Mouse (Mus musculus) heart, embryonic 14.5 days (tissue): ENCODE results near the gene Slc11a1. TPM values are rescaled to one million over a fixed set of nuclear protein-coding genes. Genes with fewer than 3 reads are reported as not detected.

Experiments used
- ATAC-seq: fragments of 200-750 bp; cut with Nextera tagmentation; 2 replicates; pipeline ENCODE4 v1.8.0; 2017; ENCODE audit warnings: low read depth, moderate TSS enrichment; ENCODE audit not compliant: insufficient number of reproducible peaks, insufficient read depth, low FRiP score
- H3K27ac ChIP-seq, 2 experiments: fragments of 200-500 bp in 1 of 2; fragments of 300-500 bp in 1 of 2; sonication (generic) in 1 of 2; replicated peaks in 1 of 2; 2 replicates each; pipeline ENCODE4 v1.5.1; 2012 to 2014; ENCODE audit warnings: low read depth in 2 of 2, low read length in 2 of 2, control low read depth in 1 of 2, mild to moderate bottlenecking in 1 of 2, mixed read lengths in 1 of 2; ENCODE audit not compliant: control insufficient read depth in 1 of 2, insufficient read depth in 1 of 2
- H3K27me3 ChIP-seq: fragments of 300-500 bp; sonication (generic); 2 replicates; pipeline ENCODE4 v1.6.1; 2014; ENCODE audit warnings: mild to moderate bottlenecking, low read length, control low read depth; ENCODE audit not compliant: control insufficient read depth, insufficient read depth
- H3K36me3 ChIP-seq: fragments of 300-500 bp; sonication (generic); 2 replicates; pipeline ENCODE4 v1.6.1; 2014; ENCODE audit warnings: mild to moderate bottlenecking, control low read depth, low read length, mixed read lengths; ENCODE audit not compliant: control insufficient read depth, insufficient read depth
- H3K4me1 ChIP-seq, 2 experiments: fragments of 200-500 bp in 1 of 2; fragments of 300-500 bp in 1 of 2; sonication (generic) in 1 of 2; 2 replicates each; pipeline ENCODE4 v1.6.1; 2012 to 2014; ENCODE audit warnings: low read length in 2 of 2, control low read depth in 1 of 2, mixed read lengths in 1 of 2; ENCODE audit not compliant: control insufficient read depth in 2 of 2, insufficient read depth in 2 of 2
- H3K4me2 ChIP-seq: fragments of 300-500 bp; sonication (generic); 2 replicates; pipeline ENCODE4 v1.6.1; 2014; ENCODE audit warnings: mild to moderate bottlenecking, low read length
- H3K4me3 ChIP-seq, 2 experiments: fragments of 200-500 bp in 1 of 2; fragments of 300-500 bp in 1 of 2; sonication (generic) in 1 of 2; 2 replicates each; pipeline ENCODE4 v1.5.1; 2012 to 2014; ENCODE audit warnings: low read length in 2 of 2, mild to moderate bottlenecking in 2 of 2, control low read depth in 1 of 2, low read depth in 1 of 2, moderate library complexity in 1 of 2; ENCODE audit not compliant: control insufficient read depth in 1 of 2, insufficient read depth in 1 of 2
- H3K9ac ChIP-seq: fragments of 300-500 bp; sonication (generic); 2 replicates; pipeline ENCODE4 v1.6.1; 2014; ENCODE audit warnings: mild to moderate bottlenecking, low read length
- H3K9me3 ChIP-seq: fragments of 300-500 bp; sonication (generic); 2 replicates; pipeline ENCODE4 v1.6.1; 2016; ENCODE audit warnings: low read length, control low read depth; ENCODE audit not compliant: control insufficient read depth
- WGBS: fragments of 180-500 bp; shearing (Covaris S2); extraction: QIAGEN DNeasy Blood & Tissue Kit; methylation state at CpG from one replicate; pipeline ENCODE4 v1.1.7; 2014; 5-methylcytosine and 5-hydroxymethylcytosine counted together
- polyA plus RNA-seq: library from polyadenylated mRNA; unstranded; fragments of >200 nt; fragmentation: Nextera tagmentation; extraction: Ambion mirVana; gene quantifications from 2 replicates; pipeline ENCODE4 v1.2.1, GENCODE M21; 2014

Gene Slc11a1
- polyA plus RNA-seq, 1 experiment from 2014 or later, result 4.4 TPM

DNA sequence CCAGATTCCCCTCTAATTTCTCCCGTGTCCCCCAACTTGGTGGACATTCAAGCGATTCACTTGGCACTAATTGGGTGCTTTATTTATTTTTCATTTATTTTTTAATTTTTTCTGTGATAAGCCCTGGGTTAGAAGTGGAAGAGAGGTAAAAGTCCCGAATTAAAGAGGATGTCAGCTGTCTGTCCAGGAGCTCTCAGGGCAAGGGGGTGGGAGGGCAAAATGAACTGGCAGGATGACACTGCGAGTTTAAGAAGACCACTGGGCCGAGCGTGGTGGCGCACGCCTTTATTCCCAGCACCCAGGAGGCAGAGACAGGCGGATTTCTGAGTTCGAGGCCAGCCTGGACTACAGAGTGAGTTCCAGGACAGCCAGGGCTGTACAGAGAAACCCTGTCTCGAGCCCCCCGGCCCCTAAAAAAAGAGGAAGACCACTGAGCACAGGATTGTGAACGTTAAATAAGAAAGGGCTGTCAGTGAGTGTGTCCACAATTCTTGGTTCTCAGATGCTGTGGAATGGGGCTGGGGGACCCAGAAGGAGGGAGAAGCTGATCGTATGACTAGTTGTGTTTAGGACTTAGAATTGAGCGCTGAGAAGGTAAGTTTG lies 12.5 kb downstream of the Slc11a1 start:
- ATAC-seq, result no peak
- no peaks in the 10 kb centered on the region for H3K27me3 ChIP-seq
- peak overlapping the region; percentile 64 for H3K4me2 ChIP-seq
- H3K27ac ChIP-seq, result peak overlapping the region; percentile 98 to 99
- peak overlapping the region; percentile 53 to 64 for H3K4me3 ChIP-seq
- no peaks in the 10 kb centered on the region for H3K36me3 ChIP-seq
- H3K9me3 ChIP-seq, result no peaks in the 10 kb centered on the region
- peak overlapping the region; percentile 80 for H3K9ac ChIP-seq
- WGBS, result 55% methylated on average over 15 of the region's 15 CpGs
- peaks cover 18 to 21% of the 10 kb centered on the region in 2 experiments for H3K4me1 ChIP-seq

DNA sequence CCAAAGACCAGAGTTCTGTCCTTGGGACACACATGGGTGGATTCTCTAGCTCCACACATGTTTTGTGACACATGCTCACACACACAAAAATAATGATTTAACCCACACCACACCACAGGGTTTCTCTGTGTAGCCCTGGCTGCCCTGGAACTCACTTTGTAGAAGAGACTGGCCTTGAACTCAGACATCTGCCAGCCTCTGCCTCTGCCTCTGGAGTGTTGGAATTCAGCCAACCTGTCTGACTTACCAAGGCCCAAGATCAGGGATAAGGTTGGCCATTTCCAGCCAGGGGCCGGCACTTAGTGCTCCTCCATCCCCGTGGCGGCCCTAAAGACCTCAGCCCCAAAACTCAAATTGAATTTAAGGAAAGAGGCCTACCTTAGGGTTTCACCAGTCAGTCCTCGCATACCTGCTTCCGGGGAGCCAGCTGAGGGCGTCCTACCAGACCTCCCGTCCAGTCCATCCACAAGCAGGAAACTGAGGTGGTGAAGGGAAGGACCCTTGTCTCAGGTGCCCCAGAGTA lies 13.5 kb downstream of the Slc11a1 start:
- Histone ChIP-seq H3K27me3 (no peaks in the 10 kb centered on the region), H3K9ac (no peak overlapping the region), H3K4me1 (peaks cover 18 to 30% of the 10 kb centered on the region in 2 experiments), H3K4me2 (no peak overlapping the region), H3K36me3 (peaks cover 5% of the 10 kb centered on the region), H3K9me3 (no peaks in the 10 kb centered on the region), H3K4me3 (no peak overlapping the region), H3K27ac (no peak overlapping the region; a peak in 1 of 4 replicates)
- no peak for ATAC-seq
- 80% methylated on average over 7 of the region's 7 CpGs for WGBS

DNA sequence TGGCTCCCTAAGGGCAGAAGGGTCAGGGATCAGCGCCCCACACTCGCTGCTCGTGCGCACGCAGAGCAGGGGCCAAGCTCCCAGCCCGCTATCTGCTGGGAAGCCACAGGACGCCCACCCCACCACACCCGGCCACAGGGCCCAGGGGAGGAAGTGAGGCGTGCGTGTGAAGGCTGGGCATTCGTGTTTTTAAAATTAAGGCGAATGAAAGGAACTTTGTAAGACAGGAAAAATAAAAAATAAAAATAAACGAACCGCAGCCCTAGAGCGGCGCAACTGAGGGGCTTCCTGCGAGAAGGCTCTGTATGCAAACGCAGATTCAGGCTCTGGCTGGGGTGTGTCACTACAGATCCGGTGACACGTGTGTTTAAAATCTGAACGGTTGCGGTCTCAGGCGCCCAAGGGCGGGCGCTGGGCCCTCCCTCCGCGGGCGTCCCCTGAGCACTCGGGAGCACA lies 14.9 kb downstream of the Slc11a1 start:
- peaks cover 19% of the 10 kb centered on the region for H3K36me3 ChIP-seq
- H3K9me3 ChIP-seq, result no peaks in the 10 kb centered on the region
- H3K4me3 ChIP-seq, result peak overlapping the region in 1 of 2 experiments; percentile 95; a peak in 2 of 4 replicates
- H3K4me1 ChIP-seq, result peaks cover 18 to 35% of the 10 kb centered on the region in 2 experiments
- 3% methylated on average over 29 of the region's 29 CpGs for WGBS
- peak; percentile 11 for ATAC-seq
- peak overlapping the region; percentile 67 to 100 for H3K27ac ChIP-seq
- peak overlapping the region; percentile 100 for H3K9ac ChIP-seq
- H3K4me2 ChIP-seq, result peak overlapping the region; percentile 99
- H3K27me3 ChIP-seq, result no peaks in the 10 kb centered on the region

DNA sequence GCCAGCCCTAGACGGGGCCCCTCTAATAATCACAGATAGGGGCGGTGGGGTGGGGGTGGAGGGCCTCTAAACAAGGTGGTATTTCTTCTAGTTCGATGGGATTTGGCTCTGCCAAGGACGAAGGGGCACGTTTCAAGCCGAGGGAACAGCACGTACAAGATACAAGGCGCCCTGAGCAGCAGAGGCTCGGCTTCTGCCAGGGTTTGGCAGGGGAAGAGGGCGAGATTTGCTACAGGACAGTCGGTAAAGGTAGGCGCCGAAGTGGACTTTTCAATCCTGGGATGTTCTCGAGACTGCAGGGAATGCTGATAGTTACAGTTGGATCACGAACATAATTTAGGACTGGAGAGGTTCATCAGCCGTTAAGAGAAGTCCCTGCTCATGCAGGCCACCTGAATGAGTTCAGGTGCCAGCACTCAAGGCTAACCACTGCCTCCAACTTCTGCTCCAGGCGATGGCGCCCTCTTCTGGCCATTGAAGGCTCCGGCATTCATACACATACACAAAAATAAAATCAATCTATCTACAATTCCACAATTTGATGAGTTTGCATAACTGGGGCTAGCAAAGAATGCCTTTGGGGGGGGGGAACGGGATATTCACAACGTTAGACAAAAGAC lies 15.4 kb downstream of the Slc11a1 start:
- Histone ChIP-seq H3K27ac (peak overlapping the region; percentile 93 to 100), H3K4me3 (peak overlapping the region; percentile 42 to 95), H3K36me3 (peaks cover 25% of the 10 kb centered on the region), H3K9me3 (no peaks in the 10 kb centered on the region), H3K4me1 (peaks cover 18 to 35% of the 10 kb centered on the region in 2 experiments), H3K4me2 (peak overlapping the region; percentile 99), H3K27me3 (no peaks in the 10 kb centered on the region), H3K9ac (peak overlapping the region; percentile 100)
- no peak for ATAC-seq
- WGBS, result 4% methylated on average over 21 of the region's 21 CpGs

DNA sequence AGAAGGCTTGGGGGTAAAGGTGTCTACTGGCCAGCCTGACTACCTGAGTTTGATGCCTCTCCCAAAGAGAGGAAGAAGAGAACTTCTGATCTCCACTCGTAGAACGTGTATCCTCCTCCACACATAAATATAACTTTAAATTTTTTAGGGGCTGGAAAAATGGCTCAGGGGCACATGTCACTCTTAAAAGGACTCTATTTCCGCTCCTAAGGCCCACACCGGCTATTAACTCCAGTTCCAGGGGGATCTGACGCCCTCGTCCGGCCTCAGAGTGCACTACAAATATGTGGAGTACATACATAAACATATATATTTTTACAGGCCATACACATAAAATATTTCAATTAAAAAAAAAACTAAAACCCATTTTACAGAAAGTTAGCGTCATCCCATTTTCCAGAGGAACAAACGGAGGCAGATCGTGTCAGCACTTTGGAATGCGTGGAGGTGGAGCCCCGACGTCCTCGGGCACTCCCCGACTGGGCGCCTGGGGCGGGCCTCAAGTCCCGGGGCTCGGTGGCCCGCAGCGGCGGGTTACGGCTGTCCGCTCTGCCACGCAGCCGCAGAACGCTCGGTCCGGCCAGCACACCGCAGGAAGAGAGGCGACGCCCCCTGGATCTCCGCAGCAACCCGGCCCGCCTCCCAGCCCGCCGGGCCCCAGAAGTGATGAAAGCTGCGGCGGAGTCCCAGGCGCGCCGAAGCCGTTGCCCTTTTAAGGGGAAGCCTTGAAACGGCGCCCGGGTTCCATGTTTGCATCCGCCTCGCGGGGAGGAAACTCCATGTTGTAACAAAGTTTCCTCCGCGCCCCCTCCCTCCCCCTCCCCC lies 16.1 kb downstream of the Slc11a1 start, which contains the start of gene Ctdsp1:
Gene Ctdsp1 (plus strand): TSS at position 586 of the 825 bp plus-strand sequence.
- H3K27ac ChIP-seq, result peak within 1 kb of the TSS; percentile 96 to 100
- no peaks in the 10 kb centered on the region for H3K9me3 ChIP-seq
- peaks cover 26% of the 10 kb centered on the region for H3K36me3 ChIP-seq
- peak within 1 kb of the TSS; percentile 89 to 95 for H3K4me3 ChIP-seq
- 4% methylated on average over 50 of the region's 51 CpGs for WGBS
- peak; percentile 62 for ATAC-seq
- peaks cover 18 to 35% of the 10 kb centered on the region in 2 experiments for H3K4me1 ChIP-seq
- H3K4me2 ChIP-seq, result peak within 1 kb of the TSS; percentile 99
- no peaks in the 10 kb centered on the region for H3K27me3 ChIP-seq
- peak within 1 kb of the TSS; percentile 100 for H3K9ac ChIP-seq

DNA sequence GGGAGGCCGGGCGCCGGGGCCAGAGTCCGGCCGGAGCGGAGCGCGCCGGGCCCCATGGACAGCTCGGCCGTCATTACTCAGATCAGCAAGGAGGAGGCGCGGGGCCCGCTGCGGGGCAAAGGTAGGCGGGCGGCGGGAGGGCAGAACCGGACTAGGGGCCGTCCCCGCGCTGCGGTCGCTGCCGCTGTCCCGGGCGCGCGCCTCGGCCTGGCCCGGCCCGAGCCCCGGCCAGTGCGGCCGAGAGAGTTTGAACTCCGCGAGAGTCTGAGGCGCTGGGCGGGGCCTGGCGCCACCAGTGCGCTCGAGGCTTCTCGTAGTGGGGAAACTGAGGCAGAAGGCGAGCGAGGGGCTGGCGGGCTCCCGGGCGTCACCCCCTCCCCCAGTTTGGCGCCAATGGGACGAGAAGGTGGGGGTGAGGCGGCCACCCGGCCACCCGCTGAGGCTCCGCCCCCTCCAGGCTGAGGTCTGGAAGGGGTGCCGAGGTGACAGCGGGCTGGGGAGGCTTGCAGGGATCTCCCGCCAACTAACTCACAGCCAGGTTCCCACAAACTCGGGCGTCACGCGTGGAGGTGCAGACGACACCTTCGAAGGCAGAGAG lies 16.9 kb downstream of the Slc11a1 start:
- whole genome bisulfite sequencing, result under 1% methylated on average over 53 of the region's 63 CpGs
- Histone ChIP-seq H3K4me3 (peak overlapping the region; percentile 89 to 95), H3K36me3 (peaks cover 26% of the 10 kb centered on the region), H3K9me3 (no peaks in the 10 kb centered on the region), H3K4me1 (peaks cover 22 to 39% of the 10 kb centered on the region in 2 experiments), H3K4me2 (peak overlapping the region; percentile 99), H3K27me3 (no peaks in the 10 kb centered on the region), H3K9ac (peak overlapping the region; percentile 100), H3K27ac (peak overlapping the region; percentile 96 to 100)
- peak; percentile 42 for ATAC-seq
